Mouse (Mus musculus) forebrain, embryonic 12.5 days (tissue): ENCODE data around the gene Mif. TPM values are rescaled to one million over a fixed set of nuclear protein-coding genes. Genes with fewer than 3 reads are reported as not detected.

Experiments
- polyA plus RNA-seq: library from polyadenylated mRNA; unstranded; fragments of >200 nt; fragmentation: Nextera tagmentation; extraction: Ambion mirVana; gene quantifications from 2 replicates; pipeline ENCODE4 v1.2.1, GENCODE M21; 2016

Gene Mif
- polyA plus RNA-seq, 1 experiment from 2014 or later = 1,743 TPM

Other genes with a start within 250 kb of the Mif start
- gene Susd2, start 216.2 kb downstream of the Mif start, polyA plus RNA-seq = 1.6 TPM in 2 replicates
- gene Cabin1, start 95.9 kb downstream of the Mif start, polyA plus RNA-seq = 42.8 and 51.9 TPM in 2 replicates
- 81.8 TPM in 2 replicates for gene Ddt, start 86.8 kb downstream of the Mif start, polyA plus RNA-seq
- not detected in 2 replicates for gene Gm20441, start 79.3 kb downstream of the Mif start, polyA plus RNA-seq
- 1.5 and 2.1 TPM in 2 replicates for gene Gstt3, start 78.8 kb downstream of the Mif start, polyA plus RNA-seq
- gene Gstt1, start 61.7 kb downstream of the Mif start, polyA plus RNA-seq = 4.9 and 6.3 TPM in 2 replicates
- not detected in 2 replicates for gene Gstt4, start 37.7 kb downstream of the Mif start, polyA plus RNA-seq
- gene Gstt2, start 22.8 kb downstream of the Mif start, polyA plus RNA-seq = 4.1 and 7.3 TPM in 2 replicates
- 3.1 and 3.3 TPM in 2 replicates for gene Derl3, start 33.2 kb upstream of the Mif start, polyA plus RNA-seq
- gene Smarcb1, start 61.4 kb upstream of the Mif start, polyA plus RNA-seq = 303 and 310 TPM in 2 replicates
- gene Chchd10, start 72.9 kb upstream of the Mif start, polyA plus RNA-seq = 7.6 and 7.8 TPM in 2 replicates
- gene Mmp11, start 76.3 kb upstream of the Mif start, polyA plus RNA-seq = 31.3 and 33.3 TPM in 2 replicates
- gene Gm867, start 80.4 kb upstream of the Mif start, polyA plus RNA-seq = 0.46 TPM in 1 of 2 replicates, not detected in the other
- not detected in 2 replicates for gene Vpreb3, start 82.8 kb upstream of the Mif start, polyA plus RNA-seq
- gene Gm5134, start 94.3 kb upstream of the Mif start, polyA plus RNA-seq = not detected in 2 replicates
- gene Zfp280b, start 172.4 kb upstream of the Mif start, polyA plus RNA-seq = 26.1 and 26.7 TPM in 2 replicates